Comparison of ENCODE assay signal across 1 mouse cellular context in the genomic region with DNA sequence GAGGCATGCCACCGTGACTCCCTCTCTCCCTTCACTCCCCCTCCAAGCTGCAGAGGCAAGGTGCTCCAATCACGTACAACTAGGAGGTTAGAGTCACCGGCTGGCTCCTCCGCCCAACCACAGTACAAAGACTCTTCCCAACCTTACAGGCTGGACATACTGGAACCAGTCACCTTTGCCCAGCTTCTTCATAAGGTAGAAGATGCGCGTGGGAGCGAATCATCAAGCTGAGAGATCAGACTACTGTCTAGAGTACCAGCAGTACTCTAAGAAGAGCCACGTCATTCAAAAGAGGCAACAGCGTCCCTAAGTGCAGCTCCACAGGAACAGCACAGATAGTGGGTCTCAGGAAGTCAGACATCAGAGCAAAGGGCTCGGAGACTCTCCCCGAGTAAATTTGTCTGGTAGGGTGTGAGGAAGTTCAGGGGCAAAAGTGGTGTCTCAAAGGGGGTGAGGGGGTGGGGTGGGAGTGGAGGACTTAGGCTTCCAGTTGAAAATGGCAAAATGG.
TF ChIP-seq lines count a peak whose summit lies in the region.

No protein-coding gene starts in this region.

TF ChIP-seq in CH12.LX, 34 proteins besides CTCF, POLR2A, EP300 and RAD21 (continued from another document):
- TF ChIP-seq MAZ (IDR thresholded peaks at IDR 0.05; ENCODE audit: low read depth, low read length) (no peak), ZKSCAN1 (IDR thresholded peaks at IDR 0.05; ENCODE audit: borderline replicate concordance, low read depth, low read length) (no peak), MYC (IDR thresholded peaks at IDR 0.05; ENCODE audit: low read depth, low read length) (no peak), MAFK (IDR thresholded peaks at IDR 0.05; ENCODE audit: insufficient replicate concordance, low read length) (no peak)
TF ChIP-seq in CH12.LX: peak in this region for 0.
